Mouse (Mus musculus): ENCODE measurements around the gene Acat2.
"Not testable (repeated sequence)": the region's sequence is repeated elsewhere in the genome, so short reads cannot be mapped to it uniquely, and the experiment has no call there.

The Acat2 gene

GRCm38 (mm10) chr17:12960331-12960873 is at the start of gene Acat2:
Acat2 (minus strand) TSS chr17:12960747.
- peak; percentile 97 for DNase-seq

GRCm38 (mm10) chr17:13009887-13010286 is 49.3 kb upstream of the Acat2 start:
- peak; percentile 76 for DNase-seq

DNA sequence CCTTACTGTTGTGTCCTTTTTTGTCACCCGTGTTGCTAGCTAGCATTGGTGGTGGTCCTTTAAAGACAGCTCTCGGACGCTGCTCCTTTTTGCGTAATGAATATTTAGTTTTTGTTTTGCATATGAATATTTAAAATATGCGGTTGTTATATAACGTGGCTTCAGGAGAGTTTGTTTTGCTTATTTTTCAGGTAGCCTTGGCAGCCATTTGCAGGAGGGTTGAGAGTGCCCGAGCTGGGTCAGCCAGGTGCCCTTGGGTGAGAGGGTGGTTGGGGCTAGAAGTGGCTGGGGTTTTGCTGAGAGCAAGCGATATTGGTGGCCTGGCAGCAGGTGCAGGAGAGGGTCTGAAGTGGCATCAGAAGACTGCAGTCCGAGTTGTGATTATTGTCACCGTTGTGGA is 48.0 kb upstream of the Acat2 start:
- peak; percentile 52 for DNase-seq

GRCm38 (mm10) chr17:13007730-13008425 is 47.3 kb upstream of the Acat2 start:
- peak; percentile 97 for DNase-seq

- no peak for DNase-seq
Observed at GRCm38 (mm10) chr17:13006984-13007383, 46.4 kb upstream of the Acat2 start.

DNA sequence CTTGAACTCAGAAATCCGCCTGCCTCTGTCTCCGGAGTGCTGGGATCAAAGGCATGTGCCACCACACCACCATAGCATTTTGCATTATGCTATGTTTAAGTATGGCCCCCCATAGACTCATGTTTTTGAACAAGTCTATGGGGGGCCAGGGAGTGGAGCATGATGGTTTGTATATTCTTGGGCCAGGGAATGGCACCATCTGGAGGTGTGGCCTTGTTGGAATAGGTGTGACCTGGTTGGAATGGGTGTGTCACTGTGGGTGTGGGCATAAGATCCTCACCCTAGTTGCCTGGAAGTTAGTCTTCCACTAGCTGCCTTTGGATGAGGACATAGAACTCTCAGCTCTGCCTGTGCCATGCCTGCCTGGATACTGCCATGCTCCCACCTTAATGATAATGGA is 46.0 kb upstream of the Acat2 start, which contains the start of gene Sod2:
TSS of gene Sod2 (plus strand) at position 301 of the 400 bp plus-strand sequence.
- DNase-seq: not testable (repeated sequence)

DNA sequence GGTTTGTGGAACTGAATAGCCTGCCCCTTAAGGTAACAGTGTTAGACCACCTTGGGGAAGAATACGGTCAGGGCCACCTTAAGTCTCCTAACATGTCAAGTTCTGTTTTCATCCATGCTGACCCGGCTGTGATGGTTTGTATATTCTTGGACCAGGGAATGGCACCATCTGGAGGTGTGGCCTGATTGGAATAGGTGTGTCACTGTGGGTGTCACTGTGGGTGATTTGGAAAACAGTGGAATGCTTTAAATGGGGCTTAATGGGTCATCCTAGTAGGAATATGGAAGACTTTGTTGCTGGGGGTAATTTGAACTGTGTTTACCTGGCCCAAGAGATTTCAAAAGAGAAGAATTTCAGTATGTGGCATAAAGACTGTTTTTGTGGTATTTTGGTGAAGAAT is 43.9 kb upstream of the Acat2 start:
- DNase-seq: not testable (repeated sequence)

DNA sequence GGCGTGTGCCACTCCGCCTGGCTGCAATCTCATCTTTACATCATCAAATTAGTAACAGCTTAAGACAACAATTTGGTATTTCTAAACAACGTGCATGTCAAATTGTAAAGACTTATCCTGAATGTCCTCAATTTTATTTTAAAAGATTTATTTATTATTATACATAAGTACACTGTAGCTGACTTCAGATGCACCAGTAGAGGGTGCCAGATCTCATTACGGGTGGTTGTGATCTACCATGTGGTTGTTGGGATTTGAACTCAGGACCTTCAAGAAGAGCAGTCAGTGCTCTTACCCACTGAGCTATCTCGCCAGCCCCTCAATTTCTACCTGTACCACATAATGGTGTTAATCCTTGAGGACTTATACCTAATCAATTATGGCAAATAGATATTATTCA is 41.7 kb upstream of the Acat2 start:
- DNase-seq: not testable (repeated sequence)

GRCm38 (mm10) chr17:12999069-12999468 is 38.5 kb upstream of the Acat2 start:
- no peak for DNase-seq

GRCm38 (mm10) chr17:12997890-12998289 is 37.3 kb upstream of the Acat2 start:
- DNase-seq: no peak

- DNase-seq: peak; percentile 78
Observed at GRCm38 (mm10) chr17:12996345-12996744, 35.8 kb upstream of the Acat2 start.

DNA sequence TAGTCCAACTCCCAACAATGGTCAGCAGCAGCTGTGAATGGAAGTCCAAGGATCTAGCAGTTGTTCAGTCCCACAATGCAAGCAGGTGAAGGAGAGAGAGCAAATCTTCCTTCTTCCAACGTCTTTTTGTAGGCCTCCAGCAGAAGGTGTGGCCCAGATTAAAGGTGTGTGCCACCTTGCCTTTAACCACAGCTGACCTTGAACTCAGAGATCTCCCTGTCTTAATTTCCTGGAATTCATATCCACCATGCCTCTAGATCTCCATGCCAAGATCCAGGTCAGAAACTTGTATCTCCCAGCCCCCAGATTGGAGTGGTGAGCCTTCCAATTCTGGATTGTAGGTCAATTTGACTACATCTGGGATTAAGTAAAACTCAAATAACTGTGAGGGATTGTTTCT is 33.5 kb upstream of the Acat2 start, which contains the start of gene Wtap:
TSS of gene Wtap (minus strand) at position 101 of the 400 bp plus-strand sequence.
- DNase-seq: no peak

DNA sequence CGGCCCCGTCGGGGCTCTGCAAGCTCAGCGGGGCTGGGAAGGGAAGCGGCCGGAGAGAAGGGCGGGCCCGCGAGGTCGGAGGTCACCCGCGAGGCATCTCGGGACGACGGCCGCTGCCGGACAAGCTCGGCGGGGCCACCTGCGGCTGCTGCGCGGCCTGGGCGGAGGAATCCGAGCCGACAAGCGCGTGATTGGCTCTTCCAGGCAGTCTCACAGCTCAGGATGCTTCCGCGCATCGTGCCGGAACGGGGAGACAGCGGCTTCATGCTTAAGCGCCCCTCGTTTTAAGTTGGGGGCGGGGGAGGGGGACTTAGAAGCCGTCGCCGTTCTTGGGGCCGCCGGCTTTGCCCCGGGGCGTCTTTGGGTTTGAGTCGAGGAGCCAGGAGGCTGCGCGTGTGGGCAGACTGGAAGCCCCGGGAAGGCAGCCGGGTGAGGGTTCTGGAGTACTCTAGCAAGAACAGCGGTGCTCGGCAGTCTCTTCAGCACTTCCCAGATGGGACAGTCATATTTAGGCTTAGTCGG is 32.0 kb upstream of the Acat2 start:
- DNase-seq: peak; percentile 95

DNA sequence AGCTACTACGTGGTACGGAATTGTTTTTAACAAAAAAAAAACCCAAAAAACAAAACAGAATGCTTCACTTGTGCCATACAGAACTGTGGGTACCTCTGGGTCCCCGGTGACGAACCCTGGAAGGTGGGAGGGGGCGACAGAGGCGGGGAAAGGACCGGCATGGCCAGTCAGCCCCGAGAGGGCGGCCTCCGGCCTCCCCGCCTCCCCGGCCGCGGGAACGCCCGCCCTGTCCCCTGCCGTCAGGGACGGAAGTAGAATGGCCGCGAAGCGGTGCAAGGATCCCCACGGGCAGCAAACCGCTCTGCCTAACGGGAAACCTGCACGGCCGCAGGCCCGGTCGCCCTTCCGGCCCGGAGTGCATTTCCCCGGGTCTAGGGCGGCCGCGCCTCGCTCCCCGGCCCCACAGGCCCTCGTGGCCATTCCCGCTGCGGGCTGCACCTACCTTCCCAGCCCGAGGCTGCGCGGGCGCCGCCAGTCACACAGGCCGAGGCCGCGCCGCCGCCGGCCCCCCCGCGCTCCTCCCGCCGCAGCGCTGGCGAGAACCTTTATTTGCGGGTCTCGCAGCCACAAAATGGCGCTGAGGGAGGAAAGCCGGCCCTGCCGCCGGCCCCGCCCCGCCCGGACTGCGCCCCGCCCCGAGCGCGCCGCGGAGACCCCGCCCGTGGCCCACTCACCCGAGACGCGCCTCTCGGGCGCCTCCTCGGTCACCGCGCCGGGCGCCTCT is 31.2 kb upstream of the Acat2 start:
- DNase-seq: peak; percentile 88

DNA sequence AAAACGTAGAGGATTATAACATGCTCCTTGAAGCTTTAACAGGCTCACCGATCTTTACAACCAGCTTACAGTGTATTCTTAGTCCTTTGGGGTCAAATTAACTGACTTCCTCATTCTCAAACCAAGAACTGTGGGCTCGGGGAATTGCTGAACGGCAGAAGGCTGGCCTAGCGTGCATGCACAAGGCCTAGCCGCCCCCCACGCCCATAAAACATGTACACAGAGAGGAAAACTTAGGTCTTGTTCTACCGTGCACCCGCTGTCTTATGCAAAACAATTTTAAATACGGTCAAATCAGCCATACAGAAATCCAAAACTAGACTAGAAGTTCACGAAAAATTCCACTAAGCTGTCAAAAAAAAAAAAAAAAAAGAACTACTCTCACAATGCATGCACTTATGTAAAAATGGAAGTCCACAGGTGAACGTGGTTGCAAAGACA is 30.7 kb upstream of the Acat2 start:
- DNase-seq: peak; percentile 48

DNA sequence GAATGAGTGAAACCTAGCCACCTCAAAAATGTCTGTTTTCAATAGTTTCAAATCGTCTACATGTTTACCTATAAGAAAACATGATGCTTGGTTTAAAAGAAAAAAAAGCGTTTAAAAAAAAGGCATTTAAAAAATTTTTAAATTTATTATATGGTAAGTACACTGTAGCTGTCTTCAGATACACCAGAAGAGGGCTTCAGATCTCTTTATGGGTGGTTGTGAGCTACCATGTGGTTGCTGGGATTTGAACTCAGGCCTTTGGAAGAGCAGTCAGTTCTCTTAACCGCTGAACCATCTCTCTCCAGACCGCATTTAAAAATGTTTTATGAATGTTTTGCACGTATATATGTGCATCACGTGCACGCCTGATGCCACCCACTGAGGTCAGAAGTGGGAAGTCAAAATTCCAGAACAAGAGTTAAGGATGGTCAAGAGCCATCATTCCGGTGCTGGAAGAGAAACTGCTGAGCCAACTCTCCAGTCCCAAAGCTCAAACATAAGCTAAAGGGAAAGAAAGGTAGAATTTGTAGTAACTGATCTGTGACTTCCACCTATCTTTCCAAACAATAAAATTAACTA is 30.1 kb upstream of the Acat2 start:
- peak; percentile 43 for DNase-seq

GRCm38 (mm10) chr17:12988096-12988495 is 27.5 kb upstream of the Acat2 start:
- DNase-seq: peak; percentile 43

DNA sequence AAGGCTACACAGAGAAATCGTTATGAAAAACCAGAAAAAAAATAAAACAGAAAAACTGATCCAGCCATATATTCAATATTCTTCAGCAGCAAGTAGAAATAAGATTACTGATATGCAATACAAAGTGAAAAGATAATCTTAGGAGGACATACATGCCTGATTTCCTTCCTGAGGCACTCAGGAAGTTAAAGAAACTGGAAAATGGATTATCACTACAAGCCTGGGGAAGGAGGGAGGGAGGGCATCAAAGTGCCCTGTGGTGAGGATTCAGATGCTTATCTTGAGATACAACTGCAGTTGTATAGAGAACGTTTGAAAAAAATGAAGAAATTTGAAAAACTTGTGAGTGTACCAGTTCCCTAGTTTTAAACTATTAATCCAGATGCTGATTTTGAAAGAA is 23.4 kb upstream of the Acat2 start:
- DNase-seq: no peak

DNA sequence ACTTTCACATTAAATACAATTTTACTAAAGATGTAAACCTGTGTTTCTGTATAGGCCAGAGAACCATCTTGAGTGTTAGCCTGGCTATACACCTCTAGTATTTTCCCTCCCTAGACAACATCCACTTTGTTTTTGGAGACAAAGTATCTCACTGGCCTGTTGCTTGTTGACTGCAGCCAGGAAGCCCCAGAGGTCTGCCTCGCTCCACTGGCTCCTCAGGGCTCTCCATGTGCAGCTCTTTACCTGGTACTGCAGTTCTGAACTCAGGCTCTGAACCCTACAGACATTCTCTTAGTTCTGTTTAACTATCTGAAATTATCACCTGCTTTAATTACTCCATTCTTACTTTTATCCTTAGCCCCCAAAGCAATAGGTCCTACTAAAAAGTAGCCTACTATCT is 18.0 kb upstream of the Acat2 start:
- DNase-seq: no peak

GRCm38 (mm10) chr17:12973851-12974250 is 13.3 kb upstream of the Acat2 start:
- DNase-seq: no peak

DNA sequence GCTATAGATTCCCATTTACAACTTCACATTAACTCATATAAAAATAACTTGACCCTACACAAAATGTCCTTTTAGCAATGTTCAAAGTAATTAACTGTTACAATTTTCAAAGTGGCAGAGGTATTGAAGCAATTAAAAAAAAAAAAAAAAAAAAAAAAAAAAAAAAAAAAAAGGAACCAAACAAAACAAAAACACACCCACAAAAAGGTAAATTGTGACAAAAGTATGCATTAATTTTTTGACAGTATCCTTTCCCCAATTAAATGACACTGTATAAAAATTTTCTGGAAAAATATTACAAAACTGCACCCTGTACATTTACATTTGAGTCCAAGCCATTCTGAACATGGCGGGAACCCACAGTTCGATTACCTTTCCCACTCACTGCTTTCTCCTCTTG is 6.6 kb upstream of the Acat2 start:
- DNase-seq: no peak

GRCm38 (mm10) chr17:12963476-12963875 is 2.9 kb upstream of the Acat2 start:
- DNase-seq: no peak

DNA sequence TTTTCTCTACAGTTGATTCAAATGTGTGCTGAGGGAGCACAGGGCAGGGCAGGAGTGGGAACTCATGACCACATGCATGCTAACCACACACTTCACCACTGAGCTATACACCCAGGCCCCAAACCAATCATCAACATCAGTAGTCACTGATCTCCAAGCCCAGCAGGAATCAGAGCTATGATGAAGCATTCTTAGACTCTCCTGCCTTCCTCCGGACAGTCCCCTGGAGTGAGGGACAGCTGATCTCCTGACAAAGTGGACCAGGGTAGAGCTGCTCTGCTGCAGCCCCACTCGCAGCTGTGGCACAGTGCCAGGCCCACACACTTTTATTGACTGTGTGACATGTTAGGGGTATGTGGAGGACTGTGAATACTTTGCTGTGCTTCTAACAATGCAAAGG is 1.2 kb downstream of the Acat2 start:
- DNase-seq: peak; percentile 44

Measured in cerebellum, adult 9-10 months (tissue).